Mouse (Mus musculus) liver, adult 2 months (tissue): ENCODE data around the gene Ccdc194.

Source experiments
- CTCF ChIP-seq: fragments of 200-500 bp; IDR thresholded peaks from 2 replicates; pipeline ENCODE4 v1.5.1; 2011; ENCODE audit warnings: low read depth, low read length, control low read depth
- POLR2A ChIP-seq: fragments of 200-500 bp; IDR thresholded peaks from 2 replicates; pipeline ENCODE4 v1.6.1; 2011; ENCODE audit warnings: low read length, control low read depth; ENCODE audit not compliant: insufficient read depth; ENCODE audit errors: extremely low read depth

DNA sequence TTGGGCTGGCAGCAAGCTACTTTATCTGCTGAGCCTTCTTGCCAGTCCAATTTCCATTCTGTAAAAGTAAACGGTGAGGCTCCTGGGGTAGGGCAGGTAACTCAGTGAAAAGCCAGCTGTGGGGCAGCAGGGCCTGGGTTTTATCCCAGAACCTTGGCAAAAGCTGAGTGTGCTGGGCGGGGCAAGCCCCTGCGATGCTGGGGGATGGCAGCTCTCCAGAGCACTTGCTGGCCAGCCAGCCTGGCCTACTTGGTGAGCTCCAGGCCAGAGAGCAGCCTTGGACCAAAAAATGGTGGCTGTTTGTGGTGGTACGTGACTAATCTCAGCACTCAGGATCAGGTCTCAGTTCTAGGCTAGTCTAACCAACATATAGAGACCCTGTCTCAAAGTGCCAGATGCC is 19.5 kb downstream of the Ccdc194 start:
- no peak for TF ChIP-seq CTCF
- no peak for TF ChIP-seq POLR2A
